ENCODE assay signal across 22 mouse cellular contexts in genomic region chr17:63326227-63326626, GRCm38 (mm10).
"Had no signal": no experiment of that assay in that cellular context is flagged by ENCODE, and none has a peak within 500 bp of the region (broad histone marks: within the 10 kb centered on the region; RNA-seq: fewer than 3 reads in every experiment).

No protein-coding gene starts in this region.

- H3K4me2 ChIP-seq: limb, embryonic 13.5 days; liver, embryonic 12.5 days; liver, embryonic 15.5 days; midbrain, embryonic 12.5 days; midbrain, embryonic 15.5 days; neural tube, embryonic 15.5 days had no signal

- H3K9ac ChIP-seq: limb, embryonic 13.5 days; liver, embryonic 12.5 days; liver, embryonic 15.5 days; midbrain, embryonic 12.5 days; midbrain, embryonic 15.5 days; neural tube, embryonic 15.5 days had no signal

- H3K4me3 ChIP-seq: layer of hippocampus, adult 2 months; limb, embryonic 10.5 days; limb, embryonic 13.5 days; liver, embryonic 12.5 days; liver, embryonic 15.5 days; midbrain, embryonic 12.5 days; midbrain, embryonic 15.5 days; myocyte; neural tube, embryonic 15.5 days had no signal

- H3K27me3 ChIP-seq: limb, embryonic 13.5 days; liver, embryonic 12.5 days; liver, embryonic 15.5 days; midbrain, embryonic 15.5 days; neural tube, embryonic 15.5 days had no signal

- ATAC-seq: liver, embryonic 12.5 days; midbrain, embryonic 15.5 days had no signal

- H3K9me3 ChIP-seq: limb, embryonic 10.5 days; limb, embryonic 13.5 days; liver, embryonic 12.5 days; liver, embryonic 15.5 days; midbrain, embryonic 12.5 days; midbrain, embryonic 15.5 days; neural tube, embryonic 15.5 days had no signal

- H3K27ac ChIP-seq: kidney, postnatal 0 days; layer of hippocampus, adult 2 months; limb, embryonic 10.5 days; limb, embryonic 13.5 days; liver, embryonic 12.5 days; liver, embryonic 15.5 days; midbrain, embryonic 12.5 days; midbrain, embryonic 15.5 days; neural tube, embryonic 15.5 days; stomach, postnatal 0 days had no signal

- DNase-seq: kidney, adult 2 months; kidney, postnatal 25 days; layer of hippocampus, adult 9-11 months; liver; lung, adult 2 months; lung, postnatal 14 days; lung, postnatal 4 days; right cerebral cortex, adult 18-20 months; right cerebral cortex, postnatal 14 days; right cerebral cortex, postnatal 4 days; thymus, postnatal 36 days had no signal

- H3K36me3 ChIP-seq: limb, embryonic 10.5 days; limb, embryonic 13.5 days; liver, embryonic 12.5 days; liver, embryonic 15.5 days; midbrain, embryonic 12.5 days; midbrain, embryonic 15.5 days; neural tube, embryonic 15.5 days had no signal
